Mouse (Mus musculus) left cerebral cortex, postnatal 4 days (tissue): ENCODE data around the gene Ano4. TPM values are rescaled to one million over a fixed set of nuclear protein-coding genes. Genes with fewer than 3 reads are reported as not detected.

Experiments used
- DNase-seq: peaks from one replicate; pipeline ENCODE4 v3.0.0-alpha.2; 2022
- intact Hi-C: fragments of 180-260 bp; cut with DNase I; formaldehyde crosslinking; loops from one replicate; pipeline ENCODE4 v1.15.1; 2025
- total RNA-seq, 2 experiments: library from RNA; stranded (reverse); gene quantifications; 2 replicates each; pipeline ENCODE4 v1.2.3; 2021

Gene Ano4
- total RNA-seq: 10 to 100 TPM; 18.6 to 21.2 TPM

DNA sequence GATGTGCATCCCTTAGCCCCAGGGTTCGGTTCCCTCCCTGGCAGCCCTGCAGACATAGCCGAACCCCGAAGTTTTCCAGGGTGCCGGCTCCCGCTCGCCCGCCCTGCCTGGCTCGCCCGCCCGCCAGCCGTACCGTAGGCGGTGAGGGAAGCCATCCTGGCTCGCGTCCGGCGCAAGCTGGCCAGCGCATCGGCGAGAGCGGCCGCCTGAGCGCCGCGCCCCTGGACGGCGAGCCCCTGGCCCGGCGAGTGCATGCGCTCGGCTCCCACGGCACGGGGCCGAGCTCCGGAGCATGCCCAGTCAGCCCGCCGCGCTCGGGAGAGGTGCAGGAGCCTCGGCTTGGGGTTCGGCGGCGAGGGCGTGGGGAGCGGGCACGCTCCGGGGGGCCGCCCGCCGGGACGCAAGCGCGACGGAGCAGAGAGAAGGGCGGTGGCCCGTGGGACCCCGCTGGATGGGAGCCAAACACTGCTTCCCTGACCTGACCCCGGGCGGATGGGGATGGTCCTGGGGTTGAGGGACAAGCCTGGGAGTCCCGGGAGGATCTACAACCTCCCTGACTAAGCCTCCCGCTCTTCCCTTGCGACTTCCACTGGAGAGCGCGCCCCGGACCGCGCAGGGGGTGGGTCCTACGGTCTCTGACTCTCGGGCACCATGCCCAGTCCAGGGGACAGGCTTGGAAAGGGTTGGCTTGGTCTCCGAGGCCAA is at the start of gene Ano4:
Gene Ano4, minus strand, starts transcription at position 272 of the 705 bp plus-strand sequence.
- intact Hi-C loops: no loop called here

DNA sequence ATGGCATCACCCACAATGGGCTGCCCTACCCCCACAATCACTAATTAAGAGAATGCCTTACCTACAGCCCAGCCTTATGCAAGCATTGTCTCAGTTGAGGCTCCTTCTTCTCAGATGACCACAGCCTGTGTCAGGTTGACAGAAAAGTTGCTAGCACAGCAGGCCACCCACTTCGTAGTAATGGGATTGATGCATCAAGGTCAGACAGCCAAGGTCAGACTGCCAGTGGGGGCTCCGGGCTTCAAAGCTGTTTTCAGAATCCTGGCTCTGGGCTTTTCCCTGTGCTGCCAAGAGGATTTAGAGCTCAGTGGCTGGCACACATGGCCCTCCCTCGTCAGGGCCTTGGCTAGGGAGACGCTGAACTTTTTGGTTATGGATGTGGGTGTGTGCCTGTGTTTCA is 48.1 kb upstream of the Ano4 start:
- intact Hi-C loops: no loop called here
- peak; percentile 66 for DNase-seq

More for the DNA sequence above, at the start of gene Ano4:
- DNase-seq: peak; percentile 36

DNA sequence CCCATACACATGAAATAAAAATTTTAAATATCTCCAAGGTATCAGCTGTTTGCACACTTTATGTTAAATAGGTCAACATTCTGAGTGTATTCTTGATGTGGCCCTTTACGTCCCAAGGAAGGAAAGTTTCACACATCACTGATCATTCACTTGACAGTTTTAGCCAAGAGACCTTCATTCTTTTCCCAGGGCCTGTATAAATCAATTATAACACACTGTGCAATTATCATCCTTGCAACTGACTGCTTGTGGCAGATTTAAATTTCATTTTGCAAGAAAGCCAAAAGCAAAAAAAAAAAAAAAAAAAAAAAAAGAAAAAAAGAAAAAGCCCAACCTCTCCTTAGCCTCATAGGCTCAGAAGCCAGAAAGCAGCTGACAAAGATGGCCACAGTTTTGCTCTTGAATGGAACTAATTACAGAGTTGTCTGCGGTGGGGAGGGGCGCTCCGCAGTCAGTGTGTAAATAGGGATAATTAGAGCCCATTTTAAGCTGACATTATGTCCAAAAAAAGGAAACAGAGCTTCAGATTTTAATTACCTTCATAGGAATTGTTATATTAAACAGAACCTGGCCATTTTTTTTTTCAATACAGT is 47.1 kb upstream of the Ano4 start:
- intact Hi-C loops: no loop called here
- DNase-seq: no peak

DNA sequence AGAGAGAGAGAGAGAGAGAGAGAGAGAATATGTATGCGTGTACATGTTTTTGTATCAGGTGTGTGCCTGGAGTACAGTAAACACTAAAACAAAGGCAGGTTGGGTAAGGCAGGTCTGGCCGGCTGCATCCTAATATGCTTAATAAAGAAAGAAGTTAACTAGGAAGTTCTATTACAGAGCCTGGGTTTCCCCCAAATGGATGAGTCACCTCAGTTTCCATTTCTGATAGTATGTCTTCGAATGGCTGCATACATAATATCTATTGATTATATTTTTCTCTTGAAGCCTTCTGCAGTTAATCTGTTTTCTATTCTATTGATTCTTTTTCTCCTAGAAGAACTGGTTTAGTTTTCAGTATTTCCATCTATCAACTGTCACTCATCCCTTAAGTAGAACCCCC is 41.9 kb upstream of the Ano4 start:
- no peak for DNase-seq
- intact Hi-C loops: no loop called here

DNA sequence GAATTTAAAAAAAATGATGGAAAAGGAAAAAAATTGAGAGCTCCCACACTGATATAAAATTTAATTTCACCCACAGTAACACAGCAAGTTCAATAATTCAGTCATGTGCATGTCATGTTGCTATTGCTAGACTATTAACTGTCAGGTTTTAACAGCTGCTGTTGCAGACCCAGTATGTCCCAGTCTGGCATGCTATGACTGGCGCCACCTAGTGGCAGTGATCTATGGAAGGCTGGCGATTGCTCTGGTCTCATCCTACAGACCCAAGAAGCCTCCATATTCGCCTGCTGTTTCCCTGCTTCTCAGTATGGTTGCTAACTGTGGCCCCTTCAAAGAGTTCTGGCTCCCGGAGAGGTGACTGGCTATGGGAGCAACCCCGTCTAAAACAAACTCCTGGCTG is 38.9 kb upstream of the Ano4 start:
- DNase-seq: peak; percentile 87
- intact Hi-C loops: no loop called here

DNA sequence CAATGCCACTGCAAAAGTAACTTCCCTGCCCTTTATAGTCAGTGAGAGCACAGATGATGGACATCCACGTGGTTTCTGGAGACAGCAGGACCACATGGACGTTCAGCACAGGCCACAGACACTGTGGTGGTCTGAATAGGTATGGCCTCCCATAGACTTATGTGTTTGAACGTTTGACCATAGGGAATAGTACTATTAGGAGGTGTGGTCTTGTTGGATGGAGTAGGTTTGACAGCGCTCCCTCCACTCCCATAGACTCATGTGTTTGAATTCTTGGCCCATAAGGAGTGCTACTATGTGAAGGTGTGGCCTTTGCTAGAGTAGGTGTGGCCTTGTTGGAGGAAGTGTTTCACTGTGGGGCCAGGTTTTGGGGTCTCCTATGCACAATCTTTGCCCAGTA is 33.2 kb upstream of the Ano4 start:
- no peak for DNase-seq
- intact Hi-C loops: no loop called here

DNA sequence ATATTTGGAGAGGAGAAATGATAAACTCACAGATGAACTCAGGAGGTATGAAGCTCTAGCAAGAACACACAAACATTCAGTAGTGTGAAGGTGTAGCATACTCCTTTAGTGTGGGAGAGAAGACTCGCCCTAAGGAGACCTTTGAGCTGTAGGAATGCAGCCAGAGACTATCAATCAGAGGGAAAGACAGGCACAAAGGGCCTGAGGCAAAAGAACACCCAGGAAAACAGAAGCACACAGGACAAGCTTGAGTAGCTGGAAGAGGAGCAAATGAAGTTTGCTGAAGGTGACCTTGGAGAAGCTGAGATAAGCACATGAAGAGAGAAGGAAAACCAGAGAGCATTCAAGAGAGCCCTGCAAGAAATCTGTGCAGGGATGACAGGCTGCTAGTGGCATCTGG is 25.5 kb upstream of the Ano4 start:
- DNase-seq: no peak
- intact Hi-C loops: no loop called here

DNA sequence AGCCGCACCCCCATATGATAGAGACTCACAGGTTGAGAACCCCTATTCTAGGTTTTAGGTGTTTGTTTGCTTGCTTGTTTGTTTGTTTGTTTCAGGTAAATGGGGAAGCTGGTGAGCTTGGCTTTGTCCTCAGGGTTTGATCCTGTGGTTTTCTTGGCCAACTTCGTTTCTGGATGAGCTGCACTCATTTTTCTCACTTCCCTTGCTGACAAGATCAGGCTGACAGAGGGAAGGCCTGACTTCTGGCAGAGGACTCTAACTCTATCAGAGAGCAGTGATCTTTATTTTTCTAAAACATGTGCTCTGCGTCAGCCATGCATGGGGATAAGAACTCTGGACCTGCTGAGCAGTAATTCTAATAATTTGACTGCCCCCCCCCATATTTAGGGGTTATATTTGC is 14.4 kb upstream of the Ano4 start:
- intact Hi-C loops: no loop called here
- DNase-seq: no peak

DNA sequence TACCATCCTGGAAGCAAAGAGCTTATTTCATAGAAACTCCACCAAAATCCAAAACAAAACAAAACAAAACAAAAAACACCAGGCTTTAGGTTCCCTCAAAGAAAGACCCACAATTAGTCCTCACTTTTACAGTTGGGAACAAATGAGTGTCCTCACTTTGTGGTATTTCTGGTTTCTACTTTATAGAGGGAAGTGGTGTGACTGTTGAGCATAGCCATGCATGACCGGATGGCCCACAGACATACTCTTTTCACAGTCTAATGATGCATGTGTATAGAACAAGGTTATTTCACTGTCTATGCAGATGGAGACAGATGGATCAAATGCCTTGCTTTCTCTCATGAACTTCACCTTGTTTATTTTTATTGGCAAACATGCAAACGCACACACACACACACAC is 10.1 kb upstream of the Ano4 start:
- no peak for DNase-seq
- intact Hi-C loops: no loop called here

DNA sequence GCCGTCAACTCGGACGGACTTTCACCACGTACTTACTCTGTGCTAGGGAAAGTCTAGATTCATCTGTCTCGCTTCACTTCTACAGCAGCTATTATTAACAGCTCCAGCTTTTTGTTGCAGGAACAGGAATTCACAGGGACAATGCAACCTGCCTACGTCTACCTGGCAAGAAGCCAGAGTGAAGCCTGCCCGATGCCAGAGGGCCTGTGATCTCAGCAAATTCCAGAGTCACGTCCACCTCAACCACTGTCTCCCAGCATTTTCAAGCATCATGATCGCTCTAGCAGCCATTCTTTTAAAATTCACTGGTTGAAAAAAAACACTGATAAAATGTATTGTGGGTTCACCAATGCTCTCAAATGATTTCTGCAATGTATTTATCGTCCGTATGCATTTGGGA is 6.9 kb upstream of the Ano4 start:
- intact Hi-C loops: no loop called here
- no peak for DNase-seq

DNA sequence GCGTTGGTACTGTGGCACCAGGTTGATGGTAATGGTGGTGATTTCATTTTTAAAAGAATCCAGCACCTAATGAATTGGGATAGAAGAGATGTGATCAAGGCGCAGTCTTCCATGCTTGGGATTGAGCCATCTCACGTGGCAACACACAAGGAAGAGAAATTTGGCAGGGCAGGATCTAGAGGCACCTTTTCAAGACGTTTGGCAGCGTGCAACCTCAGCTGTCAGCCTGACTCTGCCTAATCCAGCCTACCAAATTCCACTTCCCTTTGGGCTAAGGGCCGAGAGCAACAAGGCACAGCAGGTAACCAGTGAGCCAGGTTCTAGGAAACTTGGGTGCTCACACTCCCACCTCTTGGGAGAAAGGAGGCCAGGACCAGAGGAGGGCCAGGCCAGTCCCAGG is 1.0 kb upstream of the Ano4 start:
- no peak for DNase-seq
- intact Hi-C loops: no loop called here

DNA sequence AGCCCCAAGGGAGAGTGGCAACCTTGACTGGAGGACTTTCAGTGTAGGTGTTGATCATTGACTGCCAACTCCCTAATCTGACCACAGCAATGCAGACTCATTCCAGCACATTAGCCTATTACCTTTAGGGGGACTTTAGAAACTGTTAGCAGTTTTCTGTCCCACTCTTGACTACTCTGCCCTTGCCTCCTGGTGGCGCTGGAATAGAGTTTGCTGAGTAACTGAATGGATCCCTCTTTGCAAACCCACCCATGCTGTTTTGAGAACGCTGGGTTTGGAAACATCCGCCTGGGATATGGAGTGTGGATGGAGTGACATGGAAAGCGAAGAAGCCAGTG is 603 bp upstream of the Ano4 start:
- intact Hi-C loops: no loop called here
- no peak for DNase-seq

DNA sequence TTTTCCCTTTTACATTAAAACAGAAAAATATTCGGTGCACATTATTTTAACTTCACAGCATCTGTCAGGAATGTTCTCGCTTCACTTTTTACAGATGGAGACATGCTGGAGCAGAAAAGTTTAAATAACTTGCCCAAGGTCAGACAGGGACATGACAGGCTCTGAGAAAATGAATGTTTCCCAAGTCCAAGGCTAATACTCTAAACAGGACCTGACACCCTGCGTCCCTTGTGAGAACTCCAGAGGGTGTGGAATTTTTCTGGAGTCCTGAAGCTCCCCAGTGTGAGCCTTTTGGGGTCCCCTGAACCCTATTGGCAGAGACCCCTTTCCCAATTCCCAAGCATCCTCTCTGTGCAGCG is 451 bp downstream of the Ano4 start:
- intact Hi-C loops: no loop called here
- no peak for DNase-seq

DNA sequence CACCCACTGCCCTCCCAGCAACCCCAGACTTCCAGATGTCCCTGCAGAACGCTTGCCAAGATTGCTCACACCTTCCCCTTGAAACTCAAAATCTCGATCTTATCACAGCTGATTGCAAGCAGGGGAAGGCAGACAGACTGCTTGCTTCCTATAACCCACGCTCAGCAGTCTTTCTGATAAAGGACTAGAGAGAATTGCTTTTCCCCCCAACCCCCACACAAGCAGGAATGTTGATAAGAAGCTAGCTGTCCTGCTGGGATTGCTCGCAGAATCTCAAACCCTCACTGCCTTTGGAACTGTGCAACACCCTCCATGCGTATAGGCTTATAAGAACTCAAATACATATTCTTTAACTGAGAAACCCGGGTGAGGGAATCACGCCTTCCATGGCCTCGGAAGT is 846 bp downstream of the Ano4 start:
- DNase-seq: no peak
- intact Hi-C loops: no loop called here

DNA sequence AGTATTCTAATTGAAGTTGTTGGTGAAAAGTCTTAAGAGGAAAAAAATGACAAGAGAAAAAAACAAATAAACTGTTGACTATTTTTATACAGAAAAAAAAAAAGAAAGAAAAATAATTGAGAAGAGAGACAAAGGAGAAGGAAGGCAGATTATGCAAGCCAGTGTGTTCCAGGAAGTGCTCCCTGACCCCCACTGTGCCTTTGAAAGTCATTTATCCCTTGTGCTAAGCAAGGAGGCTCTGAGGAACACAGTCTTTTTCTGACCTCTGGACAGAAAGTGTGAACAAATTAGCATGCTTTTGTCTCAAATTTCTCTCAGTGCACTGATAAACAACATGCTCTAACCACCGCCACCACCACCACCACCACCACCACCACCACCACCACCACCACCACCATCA is 14.3 kb downstream of the Ano4 start:
- DNase-seq: no peak

DNA sequence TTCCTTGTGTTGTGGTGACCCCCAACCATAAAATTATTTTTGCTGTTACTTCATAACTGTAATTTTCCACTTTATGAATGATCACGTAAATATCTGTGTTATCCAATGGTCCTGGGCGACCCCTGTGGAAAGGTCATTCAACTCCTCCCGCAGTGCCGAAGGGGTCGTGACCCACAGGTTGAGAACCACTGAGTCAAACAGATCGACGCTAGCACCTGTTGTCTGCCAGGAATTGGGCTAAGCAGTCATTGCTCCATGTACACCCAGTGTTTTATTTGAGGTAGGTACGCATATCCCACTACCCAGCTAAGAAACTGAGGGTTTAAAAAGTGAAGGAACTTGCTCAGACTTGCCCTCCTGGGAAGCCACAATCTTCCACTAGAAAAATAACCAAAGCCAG is 14.8 kb downstream of the Ano4 start:
- intact Hi-C loops: loop anchor here (10.0 kb wide), 1 partner anchor 125 kb away; no protein-coding TSS in a partner anchor
- DNase-seq: no peak

More for the DNA sequence above, 14.3 kb downstream of the Ano4 start:
- intact Hi-C loops: loop anchor here (10.0 kb wide), 1 partner anchor 125 kb away; no protein-coding TSS in a partner anchor

DNA sequence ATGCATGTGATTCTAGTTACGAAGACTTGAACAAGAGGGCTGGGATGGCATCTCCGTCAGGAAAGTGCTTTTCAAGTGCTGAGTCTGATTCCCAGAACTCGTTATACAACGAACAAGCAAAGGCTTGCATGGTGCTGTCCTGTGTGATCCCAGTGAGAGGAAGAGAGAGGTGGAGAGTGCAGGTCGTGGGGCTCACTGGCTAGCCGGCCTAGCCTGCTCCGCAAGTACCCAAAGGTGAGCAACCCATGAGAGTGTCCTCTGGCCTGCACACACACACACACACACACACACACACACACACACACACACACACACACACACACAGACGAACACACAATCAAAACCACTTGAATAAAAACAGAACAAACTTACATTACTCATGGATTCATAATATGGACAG is 15.7 kb downstream of the Ano4 start:
- intact Hi-C loops: no loop called here

DNA sequence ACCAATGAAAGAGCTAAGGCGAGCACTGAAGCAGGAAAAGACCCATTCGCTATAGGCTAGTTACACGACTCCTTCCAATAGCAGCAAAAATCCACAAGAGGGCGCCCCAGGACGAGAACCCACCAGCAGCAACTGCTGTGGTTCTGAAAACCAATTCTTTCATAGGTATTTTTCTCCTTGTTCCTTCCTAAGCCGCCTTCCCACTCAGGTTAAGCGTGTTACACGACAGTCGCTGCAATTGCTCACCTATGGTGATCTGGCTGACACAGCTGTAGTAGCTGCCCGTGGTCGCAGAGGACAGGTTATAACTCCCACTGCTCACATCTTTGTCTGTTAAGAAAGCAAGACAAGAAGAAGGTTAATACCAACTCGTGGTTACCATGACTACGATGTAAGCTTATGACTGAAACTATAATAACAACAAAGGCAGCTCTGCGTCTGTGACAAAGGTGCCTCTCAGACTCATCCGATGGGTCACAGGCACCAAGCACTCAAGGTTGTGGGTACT is 17.5 kb downstream of the Ano4 start:
- intact Hi-C loops: loop anchor here (2.0 kb wide), 1 partner anchor 304 kb away; no protein-coding TSS in a partner anchor
- DNase-seq: peak; percentile 80

More for the DNA sequence above, 15.7 kb downstream of the Ano4 start:
- DNase-seq: no peak

DNA sequence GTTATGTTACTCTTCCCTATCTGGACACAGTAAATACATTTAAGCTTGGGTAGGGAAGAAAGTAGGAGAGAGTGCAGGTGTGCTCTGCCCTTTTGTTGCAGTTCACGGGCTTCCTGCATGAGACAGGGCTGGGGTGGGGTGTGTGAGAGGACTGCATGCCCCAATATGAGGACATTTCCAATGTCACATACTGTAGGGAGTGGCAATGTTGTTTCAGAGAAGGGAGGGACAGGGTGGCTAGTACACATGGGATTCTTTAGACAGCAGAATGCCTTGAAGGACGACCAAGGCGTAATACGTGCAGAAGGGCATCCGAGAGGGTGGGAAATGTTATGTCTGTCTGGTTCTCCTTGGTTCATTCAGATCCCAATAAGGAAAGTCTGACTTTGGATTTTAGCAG is 18.2 kb downstream of the Ano4 start:
- intact Hi-C loops: loop anchor here (2.0 kb wide), 1 partner anchor 304 kb away; no protein-coding TSS in a partner anchor
- DNase-seq: no peak

DNA sequence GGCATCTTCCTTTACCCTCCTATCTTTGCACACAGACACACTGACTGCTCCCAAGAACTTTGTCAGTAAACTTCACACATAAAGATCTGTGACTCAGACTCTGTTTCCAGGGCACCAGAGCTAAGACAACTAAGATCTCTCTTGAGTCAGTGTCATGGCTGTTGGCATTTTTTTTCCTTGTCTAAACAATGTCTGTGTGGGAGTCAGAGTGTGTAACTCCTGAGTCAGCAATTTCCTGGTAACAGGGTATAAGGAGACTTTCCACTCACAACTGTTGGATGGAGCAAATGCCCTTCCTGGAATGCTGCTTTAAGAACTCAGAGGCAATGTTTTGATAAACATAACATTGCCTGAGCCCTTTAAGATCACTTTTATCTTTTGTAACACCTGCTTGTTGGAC is 37.0 kb downstream of the Ano4 start:
- intact Hi-C loops: no loop called here
- no peak for DNase-seq

DNA sequence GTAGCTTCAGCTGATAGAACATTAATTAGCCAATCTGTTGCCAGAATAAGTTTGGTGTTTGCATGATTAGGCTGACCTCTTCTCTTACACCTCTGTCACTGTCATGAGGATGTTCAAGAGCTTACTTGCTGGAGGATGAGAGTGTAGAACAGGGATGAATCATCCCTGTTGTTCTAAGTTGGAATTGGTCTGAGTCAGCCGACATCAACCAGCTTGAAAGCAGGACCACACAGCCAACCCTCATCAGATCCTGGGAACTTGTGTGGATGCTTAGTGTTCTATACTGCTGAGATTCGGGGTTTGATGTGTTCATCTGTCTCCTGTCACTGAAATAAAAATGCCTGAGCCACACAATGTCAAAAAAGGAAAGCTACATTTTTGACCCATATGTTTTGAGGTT is 44.2 kb downstream of the Ano4 start:
- no peak for DNase-seq
- intact Hi-C loops: no loop called here

DNA sequence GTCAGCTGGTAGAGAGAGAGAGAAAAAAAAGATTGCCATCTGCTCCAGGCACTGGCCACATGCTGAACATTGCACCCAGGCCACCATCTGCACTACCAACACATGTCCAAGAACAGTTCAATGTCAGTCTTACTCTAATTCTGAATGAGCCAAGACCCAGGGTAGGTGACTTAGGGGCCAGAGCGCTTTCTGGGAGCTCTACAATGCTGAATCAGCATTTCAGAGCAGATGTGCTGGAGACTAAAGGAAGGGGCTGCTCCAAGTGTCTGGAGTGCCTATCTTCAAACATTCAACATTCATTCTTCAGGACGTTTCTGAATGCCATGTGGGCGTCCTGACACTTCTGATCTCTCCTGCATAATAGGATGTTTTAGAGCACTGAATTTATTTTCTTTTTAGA is 51.8 kb downstream of the Ano4 start:
- DNase-seq: peak; percentile 18
- intact Hi-C loops: no loop called here

DNA sequence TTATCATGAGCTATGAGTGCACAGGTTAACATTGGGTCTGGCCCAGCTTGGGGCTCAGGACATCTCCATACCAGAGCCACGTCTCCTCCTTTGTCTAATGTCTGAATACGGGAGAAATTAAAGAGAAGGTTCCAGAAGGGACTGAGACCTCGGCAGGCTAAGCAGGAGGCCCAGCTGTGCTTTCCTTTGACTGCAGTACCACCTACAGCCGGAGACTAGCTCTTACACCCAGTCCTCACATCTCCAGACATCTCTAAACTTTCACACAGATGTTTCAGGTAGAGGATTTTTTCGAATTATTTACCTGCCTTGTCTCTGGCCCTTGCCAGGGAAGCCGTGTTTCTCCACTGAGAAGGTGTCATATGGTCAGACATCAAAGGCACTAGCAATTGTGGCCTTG is 53.9 kb downstream of the Ano4 start:
- peak; percentile 8 for DNase-seq
- intact Hi-C loops: no loop called here
